ENCODE assay signal across 8 mouse cellular contexts in genomic region chr8:83900266-83900956, GRCm38 (mm10). TPM values are rescaled to one million over a fixed set of nuclear protein-coding genes. Genes with fewer than 3 reads are reported as not detected.
A peak's percentile ranks its signal among the peaks of the same experiment; 100 is the strongest.
DNase-seq lines count a peak whose midpoint lies in the region; ATAC-seq and TF ChIP-seq lines count a peak whose summit lies in the region.

No protein-coding gene starts in this region.

- under 1% methylated on average over 63 of the region's 100 CpGs for WGBS in kidney, embryonic 15.5 days
- WGBS in embryonic facial prominence, embryonic 12.5 days = under 1% methylated on average over 70 of the region's 100 CpGs
- WGBS in intestine, embryonic 16.5 days = under 1% methylated on average over 59 of the region's 100 CpGs
- WGBS in midbrain, embryonic 15.5 days = under 1% methylated on average over 64 of the region's 100 CpGs

- H3K9me3 ChIP-seq in kidney, embryonic 15.5 days (replicated peaks) = no peaks in the 10 kb centered on the region
- H3K9me3 ChIP-seq in ES-Bruce4 (replicated peaks; ENCODE audit: control insufficient read depth, insufficient read depth, low read length, poor library complexity, severe bottlenecking) = no peaks in the 10 kb centered on the region
- no peaks in the 10 kb centered on the region for H3K9me3 ChIP-seq in embryonic facial prominence, embryonic 12.5 days
- H3K9me3 ChIP-seq in intestine, embryonic 16.5 days (ENCODE audit: control insufficient read depth, low read length) = no peaks in the 10 kb centered on the region
- H3K9me3 ChIP-seq in midbrain, embryonic 15.5 days = no peaks in the 10 kb centered on the region

- no peak for TF ChIP-seq CTCF in ES-Bruce4 (IDR thresholded peaks at IDR 0.05; ENCODE audit: low read depth, low read length)

- ATAC-seq in kidney, embryonic 15.5 days (replicated peaks; ENCODE audit: low FRiP score) = no peak; the same call in 1 of the 2 replicates
- ATAC-seq in embryonic facial prominence, embryonic 12.5 days (ENCODE audit: insufficient number of reproducible peaks, insufficient read depth, low FRiP score, low TSS enrichment) = no peak
- peak; percentile 9 for ATAC-seq in intestine, embryonic 16.5 days
- ATAC-seq in midbrain, embryonic 15.5 days (replicated peaks) = peak; percentile 2
- no peak for ATAC-seq in erythroid progenitor cell, adult 5-6 weeks (replicated peaks; ENCODE audit: low FRiP score, poor library complexity, severe bottlenecking)

- H3K4me1 ChIP-seq in kidney, embryonic 15.5 days = peaks cover 69% of the 10 kb centered on the region
- H3K4me1 ChIP-seq in ES-Bruce4 (ENCODE audit: control insufficient read depth, insufficient read depth, low read length) = peaks cover 6% of the 10 kb centered on the region
- peaks cover 43% of the 10 kb centered on the region for H3K4me1 ChIP-seq in embryonic facial prominence, embryonic 12.5 days
- peaks cover 39% of the 10 kb centered on the region for H3K4me1 ChIP-seq in intestine, embryonic 16.5 days (ENCODE audit: control insufficient read depth, insufficient read depth, low read length)
- H3K4me1 ChIP-seq in midbrain, embryonic 15.5 days = peaks cover 57% of the 10 kb centered on the region

- H3K36me3 ChIP-seq in kidney, embryonic 15.5 days = 0 out of 2 replicates have a peak, but pooled peaks cover 2% of the 10 kb centered on the region
- H3K36me3 ChIP-seq in ES-Bruce4 (ENCODE audit: control insufficient read depth, insufficient read depth, low read length, poor library complexity, severe bottlenecking) = 0 out of 2 replicates have a peak, but pooled peaks cover under 1% of the 10 kb centered on the region
- no peaks in the 10 kb centered on the region for H3K36me3 ChIP-seq in embryonic facial prominence, embryonic 12.5 days
- H3K36me3 ChIP-seq in intestine, embryonic 16.5 days (ENCODE audit: control insufficient read depth, insufficient read depth, low read length) = no peaks in the 10 kb centered on the region
- H3K36me3 ChIP-seq in midbrain, embryonic 15.5 days (replicated peaks) = no peaks in the 10 kb centered on the region

- TF ChIP-seq EP300 in ES-Bruce4 (IDR thresholded peaks at IDR 0.05; ENCODE audit: insufficient read depth, low read depth, low read length) = no peak

- no peak for DNase-seq in kidney, postnatal 14 days
- DNase-seq in layer of hippocampus, adult 11-12 months (ENCODE audit: low spot score) = no peak

- H3K4me2 ChIP-seq in kidney, embryonic 15.5 days = peak overlapping the region; percentile 92
- peak overlapping the region; percentile 77 for H3K4me2 ChIP-seq in embryonic facial prominence, embryonic 12.5 days (replicated peaks)
- H3K4me2 ChIP-seq in intestine, embryonic 16.5 days (ENCODE audit: low read depth, low read length) = peak overlapping the region; percentile 95
- H3K4me2 ChIP-seq in midbrain, embryonic 15.5 days = peak overlapping the region; percentile 75

- H3K4me3 ChIP-seq in kidney, embryonic 15.5 days (replicated peaks) = peak overlapping the region; percentile 97
- peak overlapping the region; percentile 79 for H3K4me3 ChIP-seq in ES-Bruce4 (ENCODE audit: low read depth, low read length)
- H3K4me3 ChIP-seq in embryonic facial prominence, embryonic 12.5 days = peak overlapping the region; percentile 96
- peak overlapping the region; percentile 87 for H3K4me3 ChIP-seq in intestine, embryonic 16.5 days (ENCODE audit: low read length)
- peak overlapping the region; percentile 88 for H3K4me3 ChIP-seq in midbrain, embryonic 15.5 days

- H3K27me3 ChIP-seq in kidney, embryonic 15.5 days = peaks cover 12% of the 10 kb centered on the region
- no peaks in the 10 kb centered on the region for H3K27me3 ChIP-seq in ES-Bruce4 (ENCODE audit: control insufficient read depth, insufficient read depth, low read length, poor library complexity, severe bottlenecking)
- peaks cover 6% of the 10 kb centered on the region; the same call in 1 of the 2 replicates for H3K27me3 ChIP-seq in embryonic facial prominence, embryonic 12.5 days
- H3K27me3 ChIP-seq in intestine, embryonic 16.5 days (replicated peaks; ENCODE audit: control insufficient read depth, insufficient read depth, low read length) = no peaks in the 10 kb centered on the region
- H3K27me3 ChIP-seq in midbrain, embryonic 15.5 days (replicated peaks) = no peaks in the 10 kb centered on the region

- peak overlapping the region; percentile 98 for H3K27ac ChIP-seq in kidney, embryonic 15.5 days
- H3K27ac ChIP-seq in ES-Bruce4 (ENCODE audit: insufficient read depth, low read length) = no peak overlapping the region
- peak overlapping the region; percentile 99 for H3K27ac ChIP-seq in embryonic facial prominence, embryonic 12.5 days
- H3K27ac ChIP-seq in intestine, embryonic 16.5 days (ENCODE audit: low read length) = peak overlapping the region; percentile 96
- H3K27ac ChIP-seq in midbrain, embryonic 15.5 days = peak overlapping the region; percentile 99

- TF ChIP-seq POLR2A in ES-Bruce4 (IDR thresholded peaks at IDR 0.05; ENCODE audit: insufficient read depth, low read length) = no peak

- peak overlapping the region; percentile 84 for H3K9ac ChIP-seq in kidney, embryonic 15.5 days
- peak overlapping the region; percentile 97 for H3K9ac ChIP-seq in ES-Bruce4 (ENCODE audit: low read depth, poor library complexity, severe bottlenecking)
- H3K9ac ChIP-seq in embryonic facial prominence, embryonic 12.5 days = peak overlapping the region; percentile 94
- H3K9ac ChIP-seq in intestine, embryonic 16.5 days (ENCODE audit: low read depth, low read length) = peak overlapping the region; percentile 87
- peak overlapping the region; percentile 97 for H3K9ac ChIP-seq in midbrain, embryonic 15.5 days

RNA-seq across cellular contexts. Expression of gene Adgrl1, which starts 0.5 kb away (rescaled TPM):
- 17.8 and 18.8 TPM in 2 replicates for polyA plus RNA-seq in kidney, embryonic 15.5 days (2015; fragmentation: Nextera tagmentation; extraction: Ambion mirVana)
- polyA plus RNA-seq in ES-Bruce4 (2011; ENCODE audit: insufficient read depth, insufficient read length, low read depth, missing spikeins) = 64.0 and 64.7 TPM in 2 replicates
- 36.7 TPM in 2 replicates for polyA plus RNA-seq in embryonic facial prominence, embryonic 12.5 days (2016; fragmentation: Nextera tagmentation; extraction: Ambion mirVana)
- 7.9 and 8.1 TPM in 2 replicates for polyA plus RNA-seq in intestine, embryonic 16.5 days (2015; fragmentation: Nextera tagmentation; extraction: Ambion mirVana)
- polyA plus RNA-seq in midbrain, embryonic 15.5 days (2015; fragmentation: Nextera tagmentation; extraction: Ambion mirVana) = 67.2 and 68.0 TPM in 2 replicates
- total RNA-seq in erythroid progenitor cell, adult 5-6 weeks (2015; ENCODE audit: low replicate concordance) = 0.84 and 7.6 TPM in 2 replicates
- total RNA-seq in erythroid progenitor cell, adult 5-6 weeks (2017; ENCODE audit: low replicate concordance) = 0.26 and 0.30 TPM in 2 replicates

RNA-seq across cellular contexts. Expression of gene Gm10644, which starts 54.6 kb away (rescaled TPM):
- polyA plus RNA-seq in kidney, embryonic 15.5 days (2015; fragmentation: Nextera tagmentation; extraction: Ambion mirVana) = 0.69 and 0.71 TPM in 2 replicates
- 0.47 and 0.78 TPM in 2 replicates for polyA plus RNA-seq in ES-Bruce4 (2011; ENCODE audit: insufficient read depth, insufficient read length, low read depth, missing spikeins)
- polyA plus RNA-seq in embryonic facial prominence, embryonic 12.5 days (2016; fragmentation: Nextera tagmentation; extraction: Ambion mirVana) = 0.47 and 0.79 TPM in 2 replicates
- 0.39 TPM in 2 replicates for polyA plus RNA-seq in intestine, embryonic 16.5 days (2015; fragmentation: Nextera tagmentation; extraction: Ambion mirVana)
- 0.93 and 1.00 TPM in 2 replicates for polyA plus RNA-seq in midbrain, embryonic 15.5 days (2015; fragmentation: Nextera tagmentation; extraction: Ambion mirVana)
- not detected in 2 replicates for total RNA-seq in erythroid progenitor cell, adult 5-6 weeks (2015; ENCODE audit: low replicate concordance)
- total RNA-seq in erythroid progenitor cell, adult 5-6 weeks (2017; ENCODE audit: low replicate concordance) = 1.0 TPM in 1 of 2 replicates, not detected in the other

RNA-seq across cellular contexts. Expression of gene Asf1b, which starts 54.9 kb away (rescaled TPM):
- polyA plus RNA-seq in kidney, embryonic 15.5 days (2015; fragmentation: Nextera tagmentation; extraction: Ambion mirVana) = 60.7 and 62.2 TPM in 2 replicates
- polyA plus RNA-seq in ES-Bruce4 (2011; ENCODE audit: insufficient read depth, insufficient read length, low read depth, missing spikeins) = 26.3 and 29.3 TPM in 2 replicates
- 54.4 and 55.0 TPM in 2 replicates for polyA plus RNA-seq in embryonic facial prominence, embryonic 12.5 days (2016; fragmentation: Nextera tagmentation; extraction: Ambion mirVana)
- polyA plus RNA-seq in intestine, embryonic 16.5 days (2015; fragmentation: Nextera tagmentation; extraction: Ambion mirVana) = 50.4 and 61.7 TPM in 2 replicates
- 8.0 and 10.9 TPM in 2 replicates for polyA plus RNA-seq in midbrain, embryonic 15.5 days (2015; fragmentation: Nextera tagmentation; extraction: Ambion mirVana)
- 188 and 195 TPM in 2 replicates for total RNA-seq in erythroid progenitor cell, adult 5-6 weeks (2015; ENCODE audit: low replicate concordance)
- total RNA-seq in erythroid progenitor cell, adult 5-6 weeks (2017; ENCODE audit: low replicate concordance) = 120 and 123 TPM in 2 replicates

Comparison
In these comparisons a context has a peak if more than half of its experiments do, and no peak if none do; other contexts are left out.
1. ATAC-seq: peak in intestine, embryonic 16.5 days (single experiment) and midbrain, embryonic 15.5 days (single experiment); none in kidney, embryonic 15.5 days (single experiment), embryonic facial prominence, embryonic 12.5 days (single experiment) and erythroid progenitor cell, adult 5-6 weeks (single experiment).
2. Peak in every context shown above with its lines, with median percentiles within 50 percentile points of each other: H3K4me2 ChIP-seq, H3K4me3 ChIP-seq and H3K9ac ChIP-seq.